ENCODE assay signal across 13 mouse cellular contexts in genomic region chr5:73613296-73613695, GRCm38 (mm10). TPM values are rescaled to one million over a fixed set of nuclear protein-coding genes. Genes with fewer than 3 reads are reported as not detected.
"Had no signal": no experiment of that assay in that cellular context is flagged by ENCODE, and none has a peak within 500 bp of the region (broad histone marks: within the 10 kb centered on the region; RNA-seq: fewer than 3 reads in every experiment).

No protein-coding gene starts in this region.

- DNase-seq: retina, postnatal 1 day; right cerebral cortex, adult 18-20 months; right cerebral cortex, postnatal 14 days; right cerebral cortex, postnatal 25 days; right cerebral cortex, postnatal 4 days; spleen, adult 18-20 months; thymus, adult 18-20 months; thymus, adult 2 months; thymus, postnatal 14 days; thymus, postnatal 25 days; thymus, postnatal 36 days; thymus, postnatal 4 days had no signal

RNA-seq across cellular contexts. Expression of gene Lrrc66, which starts 19.0 kb away (rescaled TPM):
- total RNA-seq: neutrophil, adult 5-6 weeks had no signal

RNA-seq across cellular contexts. Expression of gene Spata18, which starts 37.9 kb away (rescaled TPM):
- total RNA-seq: neutrophil, adult 5-6 weeks had no signal
